Mouse (Mus musculus) liver, embryonic 14.5 days (tissue): ENCODE measurements around the gene Vwa3b.

Experiments used
- CTCF ChIP-seq: IDR thresholded peaks from 2 replicates; pipeline ENCODE4 v1.5.1; 2016; ENCODE audit warnings: antibody characterized with exemption, low read depth, control low read depth
- EP300 ChIP-seq: IDR thresholded peaks from 2 replicates; pipeline ENCODE4 v1.6.1; 2016; ENCODE audit warnings: antibody characterized with exemption, low read depth

DNA sequence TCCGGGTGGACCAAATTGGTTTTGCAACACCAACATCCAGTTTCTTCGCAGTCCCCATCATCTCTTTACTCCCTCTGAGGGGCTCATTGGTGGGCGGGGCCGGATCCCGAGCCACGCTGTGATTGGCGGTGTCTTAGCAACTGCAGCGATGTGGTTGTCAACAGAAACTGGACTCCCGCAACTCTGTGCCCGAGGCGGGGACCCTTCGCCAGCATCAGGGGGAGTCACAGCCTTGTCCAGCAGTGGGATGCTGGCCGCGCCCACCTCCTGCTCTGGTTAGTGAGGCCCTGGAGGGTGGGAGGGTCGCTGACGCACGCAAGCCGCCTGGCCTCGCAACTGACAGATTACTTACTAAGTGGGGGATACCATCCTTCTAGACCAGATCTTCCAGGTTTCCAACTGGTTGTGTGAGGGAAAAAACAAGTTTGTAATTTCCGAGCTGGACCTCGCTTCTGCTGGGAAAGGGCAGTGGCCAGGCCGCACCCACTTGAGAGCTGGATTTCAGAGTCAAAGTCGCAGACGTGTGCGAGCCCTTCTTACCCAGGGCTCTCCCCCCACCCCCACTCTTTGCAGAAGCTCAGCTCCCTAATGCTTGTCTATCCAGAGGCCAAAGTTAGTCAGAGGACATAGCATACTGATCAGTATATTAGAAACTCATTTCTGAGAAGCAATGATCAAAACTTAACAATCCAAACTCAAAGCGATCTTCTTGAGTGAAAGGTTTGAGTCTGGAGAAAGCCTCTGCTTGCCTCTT is 2.9 kb downstream of the Vwa3b start:
- no peak for TF ChIP-seq CTCF
- TF ChIP-seq EP300 = no peak
